Mouse (Mus musculus): ENCODE results near the gene Gapdh.

DNA sequence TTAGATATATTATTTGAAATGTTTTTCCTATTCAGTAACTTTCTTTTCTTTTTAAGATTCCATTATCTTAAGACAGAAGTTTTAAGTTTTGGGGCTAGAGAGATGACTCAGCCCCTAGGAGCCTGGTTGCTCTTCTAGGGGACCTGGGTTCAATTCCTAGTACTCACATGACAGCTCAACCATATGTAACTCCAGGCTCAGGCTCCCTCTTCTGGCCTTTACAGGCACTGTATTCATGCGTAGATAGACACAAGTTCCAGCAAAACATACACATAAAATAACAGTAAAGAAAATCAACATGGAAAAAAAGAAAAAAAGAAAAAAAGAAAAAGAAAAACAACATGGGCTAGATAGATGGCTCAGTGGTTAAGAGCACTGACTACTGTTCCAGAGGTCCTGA, 44.2 kb upstream of the Gapdh start:
- no peak for TF ChIP-seq CTCF (IDR thresholded peaks at IDR 0.05; ENCODE audit: insufficient read depth, low read length)
- no peak for TF ChIP-seq POLR2A (IDR thresholded peaks at IDR 0.05; ENCODE audit: borderline replicate concordance, extremely low read depth, low read depth, low read length)
